Mouse (Mus musculus) B cell, adult 2 months (primary cell): ENCODE data around the gene Plekha6.
"Not testable (repeated sequence)": the region's sequence is repeated elsewhere in the genome, so short reads cannot be mapped to it uniquely, and the experiment has no call there.

Experiments used
- DNase-seq, 2 experiments: peaks; one replicate each; pipeline ENCODE4 v3.0.0; 2022

Plekha6 gene

DNA sequence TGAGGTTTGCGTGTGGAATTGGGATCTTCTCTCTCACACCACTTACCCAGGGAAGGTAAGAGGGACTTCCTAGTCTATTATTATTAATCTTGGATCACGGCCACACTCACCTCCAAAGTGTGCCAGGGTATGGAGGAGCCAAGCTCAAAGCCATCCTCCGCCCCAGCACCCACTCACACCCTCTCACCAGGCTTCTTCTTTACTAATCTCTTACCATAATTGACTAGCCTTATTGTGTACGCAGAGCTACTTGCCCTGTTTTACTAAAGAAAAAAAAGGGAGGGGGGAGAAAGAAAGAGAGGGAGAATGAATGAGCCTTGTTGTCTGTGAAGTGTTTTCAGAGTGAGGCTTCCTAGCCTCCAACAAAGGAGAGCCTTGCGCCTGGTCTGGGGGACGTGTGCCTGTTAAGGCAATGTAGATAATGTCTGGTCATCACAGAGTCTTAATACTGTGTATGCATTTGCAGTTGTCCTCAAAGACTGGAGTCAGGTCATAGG is 164.3 kb downstream of the Plekha6 start:
- no peak for DNase-seq

DNA sequence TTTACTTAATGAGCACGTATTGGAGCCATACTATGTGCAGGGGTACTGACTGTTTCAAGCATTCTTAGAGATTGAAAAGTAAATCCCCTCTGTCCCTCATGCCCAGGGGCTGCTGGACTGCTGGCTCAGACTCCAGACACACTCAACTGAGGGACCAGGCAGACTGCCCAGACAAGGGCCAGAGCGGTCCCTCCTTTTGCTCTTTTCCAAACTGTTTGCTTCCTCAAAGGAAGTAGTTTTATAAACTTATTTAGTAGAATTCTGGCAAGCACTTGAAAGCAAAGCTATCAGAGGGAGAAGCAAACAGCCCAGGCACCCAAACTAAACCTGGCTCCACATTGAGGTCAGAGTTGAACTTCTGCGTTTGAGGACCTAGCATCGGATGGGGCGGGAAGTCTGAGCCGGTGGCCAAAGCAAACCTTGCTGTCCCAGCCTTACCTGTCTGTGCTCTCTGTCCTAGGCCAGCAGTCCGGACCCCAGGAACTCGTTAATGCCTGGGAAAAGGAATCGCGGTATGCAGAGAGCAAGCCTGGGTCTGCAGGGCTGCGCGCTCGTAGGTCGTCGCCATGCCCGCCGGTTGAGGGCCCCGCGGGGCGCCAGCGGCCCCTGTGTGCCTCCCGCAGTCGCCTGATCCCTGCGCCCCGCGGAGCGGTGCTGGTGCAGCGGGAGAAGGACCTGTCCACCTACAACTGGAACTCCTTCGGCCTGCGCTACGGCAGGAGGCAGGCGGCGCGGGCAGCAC is 165.1 kb downstream of the Plekha6 start:
- DNase-seq: no peak

DNA sequence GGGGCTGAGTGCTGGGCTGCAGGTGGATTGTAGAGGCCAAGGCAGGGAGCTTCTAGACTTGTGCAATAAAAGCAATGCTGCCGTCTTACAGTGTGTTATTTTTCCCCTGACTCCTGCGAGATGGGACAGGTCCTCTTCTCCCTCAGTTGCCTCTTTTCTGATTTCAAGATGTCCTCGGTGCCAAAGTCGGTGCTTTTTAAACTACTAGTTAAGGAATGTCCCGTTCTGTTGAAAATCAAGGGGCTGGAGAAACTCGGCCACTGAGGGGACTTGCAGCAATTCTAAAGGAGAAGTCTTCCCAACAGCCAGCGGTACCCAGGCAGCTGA is 165.6 kb downstream of the Plekha6 start:
- no peak for DNase-seq

DNA sequence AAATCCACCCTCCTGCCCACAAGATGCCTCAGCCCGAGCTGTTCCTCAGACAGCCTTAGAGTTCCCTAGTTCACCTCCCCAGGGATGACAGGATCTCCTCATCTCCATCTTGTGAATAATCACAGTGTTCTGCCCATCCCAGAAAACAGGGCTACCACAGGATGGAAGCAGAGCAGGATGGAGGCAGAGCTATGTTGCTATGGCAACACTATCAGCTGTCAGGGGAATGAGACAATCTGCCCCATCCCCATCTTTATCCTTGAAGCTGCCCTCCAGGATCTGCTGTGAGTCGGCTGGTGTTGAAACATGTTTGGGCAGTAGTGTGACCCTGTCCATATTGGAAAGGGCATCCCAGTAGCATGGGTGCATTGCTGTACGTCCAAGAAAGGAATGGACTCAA is 167.1 kb downstream of the Plekha6 start:
- DNase-seq: no peak

DNA sequence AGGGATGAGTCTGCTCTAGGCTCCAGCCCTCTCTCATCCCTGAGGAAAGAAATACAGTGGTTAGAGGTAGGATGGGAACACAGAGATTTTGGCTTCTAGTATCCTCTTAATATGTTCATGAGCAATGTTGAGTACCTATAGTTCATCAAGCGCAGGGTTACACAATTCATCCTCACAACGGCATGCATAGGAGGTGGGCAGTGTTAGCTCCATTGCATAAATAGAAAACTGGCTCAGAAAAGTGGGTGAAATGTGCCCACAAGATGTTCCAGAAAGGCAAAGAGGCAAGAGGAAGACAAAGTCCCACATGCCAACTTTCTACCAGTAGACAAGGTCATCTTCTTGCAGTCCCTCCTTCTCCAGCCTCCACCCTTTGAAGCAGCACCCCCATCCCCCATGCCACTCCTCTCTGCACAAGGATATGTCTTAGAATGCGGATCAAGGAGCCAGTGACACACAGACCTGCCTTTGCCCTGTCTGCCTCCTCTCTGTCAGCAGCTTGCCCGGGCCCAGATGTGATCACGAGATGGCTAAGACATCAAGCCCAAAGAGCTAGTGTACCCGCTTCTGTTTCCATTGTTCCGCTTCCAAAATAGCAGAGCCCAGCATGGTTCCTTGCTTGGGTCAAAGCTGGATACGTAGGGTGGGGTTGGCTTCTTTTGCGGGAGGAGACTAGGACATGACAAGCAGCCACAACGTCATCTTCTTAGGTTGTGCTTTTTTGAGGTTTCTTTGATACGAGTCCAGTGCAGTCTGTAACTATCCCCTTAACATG is 168.8 kb downstream of the Plekha6 start:
- no peak for DNase-seq

DNA sequence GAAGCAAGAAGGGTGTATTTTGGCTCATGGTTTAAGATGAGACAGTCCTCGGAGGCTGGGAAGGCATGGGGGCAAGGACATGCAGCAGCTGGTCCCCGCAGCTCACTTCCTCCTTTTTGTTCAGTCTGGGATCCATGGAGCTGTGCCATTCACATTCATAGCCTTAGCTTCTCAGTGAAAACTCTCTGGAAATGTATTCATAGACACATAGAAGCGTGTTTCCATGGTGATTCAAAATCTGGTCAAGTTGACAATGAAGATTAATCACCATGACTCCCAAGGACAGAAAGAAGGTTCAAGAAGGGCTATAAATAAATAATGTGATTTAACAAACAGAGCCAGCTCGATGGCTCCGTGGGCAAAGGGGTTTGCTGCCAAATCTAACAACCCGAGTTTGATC is 169.9 kb downstream of the Plekha6 start:
- no peak for DNase-seq

DNA sequence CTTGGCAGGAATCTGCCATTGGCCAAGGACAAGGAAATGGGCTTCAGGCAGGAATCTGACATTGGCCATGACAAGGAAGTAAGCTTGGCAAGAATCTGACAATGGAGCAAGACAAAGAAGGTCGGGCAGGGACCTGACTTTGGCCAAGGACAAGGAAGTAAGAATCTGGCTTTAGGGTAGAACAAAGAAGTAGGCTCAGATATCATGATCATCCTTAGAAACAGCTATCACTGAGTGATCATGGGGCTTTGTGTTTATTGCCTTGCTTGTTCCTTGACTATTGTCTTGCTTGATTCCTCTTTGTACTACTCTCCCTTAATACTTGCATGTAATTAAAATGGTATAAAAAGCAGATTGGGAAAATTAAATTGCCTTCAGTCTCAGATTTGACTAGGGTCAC is 176.4 kb downstream of the Plekha6 start:
- not testable (repeated sequence) for DNase-seq

DNA sequence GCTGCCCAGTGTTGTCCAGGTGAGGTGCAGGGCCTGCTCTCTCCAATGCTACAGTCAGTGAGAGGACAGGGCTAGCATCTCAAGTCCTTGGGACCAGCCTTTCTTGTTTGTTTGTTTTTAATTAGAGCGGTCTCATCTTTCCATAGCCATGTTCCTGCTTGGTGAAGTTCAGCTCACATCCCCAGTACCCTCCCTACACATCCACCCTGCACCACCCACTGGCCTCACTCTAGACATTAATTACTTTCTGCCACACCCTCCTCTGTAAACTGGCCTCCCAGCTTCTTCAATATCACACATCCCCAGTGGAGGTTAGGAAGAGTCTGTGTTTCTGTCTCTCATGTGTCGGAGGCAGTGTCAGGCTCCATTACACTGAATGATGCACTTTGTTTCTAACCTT is 180.3 kb downstream of the Plekha6 start:
- no peak for DNase-seq

DNA sequence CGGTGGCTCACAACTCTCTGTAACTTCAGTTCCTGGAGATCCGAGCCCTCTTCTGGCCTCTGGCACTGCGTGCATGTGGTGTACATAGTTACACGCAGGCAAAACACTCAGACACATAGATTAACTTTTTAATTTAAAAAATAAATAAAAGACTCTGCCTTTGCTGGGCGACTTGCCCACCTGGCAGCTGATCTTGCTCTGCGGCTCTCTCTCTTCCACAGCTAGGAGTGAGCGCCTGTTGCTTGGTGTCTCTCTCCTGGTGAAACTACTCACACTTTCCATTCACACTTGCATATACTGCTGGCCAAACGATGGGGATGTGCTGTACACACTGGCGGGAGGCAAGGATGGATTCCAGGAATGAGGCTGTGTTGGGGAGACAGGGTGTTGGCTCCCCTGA is 182.5 kb downstream of the Plekha6 start:
- no peak for DNase-seq

DNA sequence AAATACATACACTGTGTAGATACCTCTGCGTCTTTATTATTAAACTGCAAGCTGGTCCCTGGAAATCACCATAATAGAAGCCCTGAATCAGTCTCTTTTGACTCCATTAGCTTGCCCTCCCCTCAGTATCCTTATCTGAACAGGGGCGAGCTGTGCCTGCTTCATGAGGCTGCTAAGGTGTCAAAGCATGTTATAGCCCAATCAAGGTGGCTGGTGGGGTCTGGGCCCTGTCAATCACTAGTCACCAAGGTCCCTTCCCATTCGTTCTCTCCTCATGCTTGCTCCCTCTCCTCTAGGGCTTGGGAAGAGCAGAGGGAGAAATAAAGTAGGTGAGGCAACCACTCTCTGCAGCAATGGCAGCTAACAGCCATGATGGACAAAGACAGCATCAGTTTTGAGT is 183.2 kb downstream of the Plekha6 start:
- DNase-seq: no peak

DNA sequence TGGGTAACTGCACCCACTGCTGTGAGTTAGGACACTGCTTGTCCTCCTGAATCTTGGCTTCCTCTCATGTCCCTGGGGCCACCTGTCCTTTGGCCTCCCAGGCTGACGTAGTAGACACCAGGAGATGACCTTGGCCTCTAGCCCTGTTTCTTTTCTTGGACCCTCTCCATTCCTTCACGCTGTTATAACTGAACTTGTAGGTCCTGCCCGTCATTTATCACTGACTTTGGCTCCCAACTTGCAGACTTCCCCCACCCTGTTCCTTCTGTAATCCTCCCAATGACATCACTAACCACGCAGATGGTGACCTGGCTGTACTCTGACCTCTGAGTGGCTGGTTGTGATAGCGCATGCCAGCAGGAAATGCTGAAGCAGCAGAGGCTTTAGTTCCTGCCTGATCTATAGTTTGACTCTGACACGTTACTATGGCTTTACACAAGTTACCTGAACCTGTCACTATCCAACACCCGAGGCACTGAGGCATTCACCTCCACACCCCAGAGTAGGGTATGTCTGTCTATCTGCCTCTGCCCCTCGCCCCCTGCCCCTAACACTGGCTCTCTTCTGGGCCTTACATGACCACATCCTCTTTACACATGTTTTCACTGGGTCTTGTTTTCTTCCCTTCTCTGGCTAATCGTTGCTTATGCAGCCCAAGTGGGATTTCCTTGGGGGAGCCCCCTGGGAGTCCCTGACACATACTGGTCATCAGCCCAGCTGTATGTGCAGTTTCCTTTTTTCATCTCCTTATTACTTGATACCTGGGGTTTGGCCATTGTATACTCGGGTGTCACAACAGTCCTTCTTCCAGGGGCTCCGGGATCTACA is 183.9 kb downstream of the Plekha6 start:
- peak; percentile 70 to 72 for DNase-seq

DNA sequence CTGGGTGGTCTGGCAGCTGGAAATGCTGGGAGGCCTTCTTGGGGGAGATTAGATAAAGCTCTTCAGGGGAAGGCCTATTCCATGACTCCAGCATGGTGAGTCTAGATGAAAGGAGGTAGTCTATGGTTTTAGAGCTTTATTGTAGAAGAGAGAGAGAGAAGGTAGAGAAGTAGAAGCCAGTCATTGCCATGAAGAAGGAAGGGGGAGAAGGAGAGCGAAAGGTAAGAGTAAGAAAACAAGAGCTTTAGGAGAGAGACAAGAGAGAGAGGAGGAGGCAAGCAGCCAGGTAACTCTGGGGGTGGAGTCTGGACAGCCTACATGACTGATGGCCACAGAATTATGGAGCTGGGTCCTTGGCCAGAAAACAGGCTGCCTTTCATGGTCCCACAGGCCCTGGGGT is 186.2 kb downstream of the Plekha6 start, which contains the start of gene Ren1:
Gene Ren1 (plus strand): TSS at position 301 of the 400 bp plus-strand sequence.
- DNase-seq: no peak

DNA sequence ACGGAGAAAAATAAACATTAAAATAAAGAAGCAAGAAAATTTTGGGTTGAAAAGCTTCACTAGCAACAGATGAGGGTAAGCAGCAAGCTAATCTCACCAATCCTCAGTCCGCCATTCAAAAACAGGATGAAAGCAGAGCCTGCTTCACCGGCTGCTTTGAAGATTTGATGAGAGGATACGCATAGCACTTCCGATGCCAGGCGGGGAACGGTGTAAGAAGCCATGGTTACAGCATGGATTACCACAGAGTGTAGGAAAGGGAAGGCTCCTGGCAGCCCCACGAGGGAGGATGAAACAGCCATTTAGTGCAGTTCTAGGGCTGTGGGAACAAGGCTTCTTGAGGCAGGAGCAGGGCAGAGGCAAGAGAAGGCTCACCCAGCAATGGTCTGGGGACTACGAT is 187.8 kb downstream of the Plekha6 start:
- DNase-seq: no peak
